Mouse (Mus musculus) brain, embryonic 18.5 days (tissue): ENCODE measurements around the gene Snap23.
"Not testable (repeated sequence)": the region's sequence is repeated elsewhere in the genome, so short reads cannot be mapped to it uniquely, and the experiment has no call there.

Experiments used
- DNase-seq: peaks from one replicate; pipeline ENCODE4 v3.0.0-alpha.2; 2012; ENCODE audit warnings: low read depth, low spot score

Snap23 gene

GRCm38 (mm10) chr2:120566886-120567797 lies at the start of gene Snap23:
Gene Snap23, plus strand, starts transcription at chr2:120567671.
- peak; percentile 84 for DNase-seq

- no peak for DNase-seq
These were observed 48.8 kb upstream of the Snap23 start for GRCm38 (mm10) chr2:120518547-120519210.

GRCm38 (mm10) chr2:120526771-120527170 lies 40.7 kb upstream of the Snap23 start:
- DNase-seq, result no peak

GRCm38 (mm10) chr2:120529531-120529930 lies 37.9 kb upstream of the Snap23 start:
- DNase-seq, result no peak

GRCm38 (mm10) chr2:120531223-120531622 lies 36.2 kb upstream of the Snap23 start:
- no peak for DNase-seq

- no peak for DNase-seq
These were observed 28.1 kb upstream of the Snap23 start for GRCm38 (mm10) chr2:120539333-120539732.

GRCm38 (mm10) chr2:120539778-120540208 lies 27.7 kb upstream of the Snap23 start:
- peak; percentile 72 for DNase-seq

- DNase-seq, result no peak
These were observed 22.7 kb upstream of the Snap23 start for GRCm38 (mm10) chr2:120544732-120545131.

GRCm38 (mm10) chr2:120556868-120557267 lies 10.6 kb upstream of the Snap23 start:
- no peak for DNase-seq

GRCm38 (mm10) chr2:120558813-120559212 lies 8.7 kb upstream of the Snap23 start:
- no peak for DNase-seq

GRCm38 (mm10) chr2:120561524-120561923 lies 5.9 kb upstream of the Snap23 start:
- DNase-seq, result no peak

- DNase-seq, result no peak
These were observed 4.6 kb upstream of the Snap23 start for GRCm38 (mm10) chr2:120562859-120563234.

- DNase-seq, result peak; percentile 83
These were observed 4.1 kb upstream of the Snap23 start, which contains the start of gene Zfp106 for GRCm38 (mm10) chr2:120563235-120563990. Gene Zfp106, minus strand, starts transcription at chr2:120563843.

- not testable (repeated sequence) for DNase-seq
These were observed 2.8 kb upstream of the Snap23 start for GRCm38 (mm10) chr2:120564548-120565188.

GRCm38 (mm10) chr2:120565363-120565762 lies 2.1 kb upstream of the Snap23 start:
- DNase-seq, result no peak

GRCm38 (mm10) chr2:120567798-120568320 lies 388 bp downstream of the Snap23 start:
- DNase-seq, result no peak

GRCm38 (mm10) chr2:120571081-120571480 lies 3.6 kb downstream of the Snap23 start:
- no peak for DNase-seq

- DNase-seq, result not testable (repeated sequence)
These were observed 4.7 kb downstream of the Snap23 start for GRCm38 (mm10) chr2:120572161-120572560.

- no peak for DNase-seq
These were observed 7.7 kb downstream of the Snap23 start for GRCm38 (mm10) chr2:120575121-120575520.

GRCm38 (mm10) chr2:120575978-120576377 lies 8.5 kb downstream of the Snap23 start:
- DNase-seq, result no peak

- DNase-seq, result no peak
These were observed 10.3 kb downstream of the Snap23 start for GRCm38 (mm10) chr2:120577799-120578198.
